Mouse (Mus musculus) MEL (cell line): ENCODE measurements at regions not wholly inside any gene's neighbourhood (a gene's known extent, or its start where the extent isn't known, plus 50 kb on each side); places are given as distances from the start of the nearest gene placed in this dataset.

ENCODE experiments used
- CHD1 ChIP-seq: IDR thresholded peaks from 2 replicates; pipeline ENCODE4 v1.6.1; 2012; ENCODE audit warnings: low read depth, mild to moderate bottlenecking, inconsistent platforms, low read length, improper control_type of control experiment
- CTCF ChIP-seq, 3 experiments: IDR thresholded peaks in 2 of 3; conservative IDR thresholded peaks in 1 of 3; 2 replicates each; pipeline ENCODE4 v1.5.1; 2011 to 2012; ENCODE audit warnings: low read length in 3 of 3, low read depth in 2 of 3, mild to moderate bottlenecking in 2 of 3, improper control_type of control experiment in 1 of 3, inconsistent platforms in 1 of 3, mixed read lengths in 1 of 3, moderate library complexity in 1 of 3; ENCODE audit not compliant: control insufficient read depth in 1 of 3, insufficient read depth in 1 of 3, poor library complexity in 1 of 3, severe bottlenecking in 1 of 3
- GATA1 ChIP-seq: IDR thresholded peaks from 2 replicates; pipeline ENCODE4 v1.6.1; 2011; ENCODE audit warnings: low read depth, low read length, improper control_type of control experiment
- HCFC1 ChIP-seq: IDR thresholded peaks from 2 replicates; pipeline ENCODE4 v1.6.1; 2012; ENCODE audit warnings: low read depth, mild to moderate bottlenecking, inconsistent platforms, low read length, improper control_type of control experiment, moderate library complexity
- MAFK ChIP-seq: IDR thresholded peaks from 2 replicates; pipeline ENCODE4 v1.6.1; 2011; ENCODE audit warnings: low read depth, mild to moderate bottlenecking, low read length, improper control_type of control experiment, borderline replicate concordance
- MAX ChIP-seq: IDR thresholded peaks from 2 replicates; pipeline ENCODE4 v1.6.1; 2011; ENCODE audit warnings: low read length, improper control_type of control experiment
- POLR2A ChIP-seq, 2 experiments: IDR thresholded peaks; 2 replicates each; pipeline ENCODE4 v1.6.1; 2011 to 2012; ENCODE audit warnings: low read length in 2 of 2, mild to moderate bottlenecking in 2 of 2, control low read depth in 1 of 2, improper control_type of control experiment in 1 of 2, low read depth in 1 of 2, moderate library complexity in 1 of 2; ENCODE audit not compliant: control insufficient read depth in 1 of 2, insufficient read depth in 1 of 2, poor library complexity in 1 of 2
- POLR2AphosphoS2 ChIP-seq: IDR thresholded peaks from 2 replicates; pipeline ENCODE4 v1.6.1; 2011; ENCODE audit warnings: low read length, improper control_type of control experiment
- SMC3 ChIP-seq: IDR thresholded peaks from 2 replicates; pipeline ENCODE4 v1.6.1; 2011; ENCODE audit warnings: low read depth, low read length, improper control_type of control experiment
- TAL1 ChIP-seq: IDR thresholded peaks from 2 replicates; pipeline ENCODE4 v1.6.1; 2012; ENCODE audit warnings: mild to moderate bottlenecking, inconsistent platforms, low read length, moderate library complexity, mixed read lengths
- USF1 ChIP-seq: IDR thresholded peaks from 2 replicates; pipeline ENCODE4 v1.6.1; 2014; ENCODE audit warnings: low read depth, mild to moderate bottlenecking, inconsistent platforms, low read length, improper control_type of control experiment, moderate library complexity
- ZC3H11A ChIP-seq: IDR thresholded peaks from 2 replicates; pipeline ENCODE4 v1.6.1; 2012; ENCODE audit warnings: low read depth, mild to moderate bottlenecking, inconsistent platforms, low read length, improper control_type of control experiment

DNA sequence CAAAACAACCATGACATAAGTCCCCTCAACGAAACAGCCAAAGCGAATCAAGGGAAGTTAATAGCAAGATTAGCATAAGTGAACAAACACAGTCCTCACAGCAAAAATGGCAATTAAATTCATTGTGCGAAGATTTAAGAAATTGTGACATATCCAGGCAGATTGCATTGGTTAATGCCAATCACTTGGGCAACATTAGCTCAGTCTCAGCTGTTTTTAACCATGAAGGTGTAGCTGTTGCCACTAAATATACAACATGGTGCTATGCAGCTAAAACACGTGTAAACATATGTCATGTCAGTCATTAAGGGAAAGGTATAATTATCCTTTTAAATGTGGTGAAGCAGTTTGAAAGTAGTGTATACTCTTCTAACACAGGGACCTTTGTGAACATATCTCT, 482.8 kb upstream of the Tle4 start:
- no peak for TF ChIP-seq CHD1
- TF ChIP-seq CTCF (IDR thresholded peaks at IDR 0.05 in 2 of 3, conservative IDR thresholded peaks at IDR 0.05 in 1 of 3; ENCODE audit: control insufficient read depth in 1 of 3, insufficient read depth in 1 of 3, low read depth in 2 of 3, low read length in 3 of 3, poor library complexity in 1 of 3, severe bottlenecking in 1 of 3) = no peak
- no peak for TF ChIP-seq SMC3
- no peak for TF ChIP-seq POLR2AphosphoS2
- TF ChIP-seq MAX = no peak
- no peak for TF ChIP-seq POLR2A (IDR thresholded peaks at IDR 0.05; ENCODE audit: control insufficient read depth in 1 of 2, insufficient read depth in 1 of 2, low read depth in 1 of 2, low read length in 2 of 2, poor library complexity in 1 of 2)
- TF ChIP-seq USF1 = no peak
- TF ChIP-seq ZC3H11A = no peak
- TF ChIP-seq TAL1 = no peak
- no peak for TF ChIP-seq HCFC1
- no peak for TF ChIP-seq GATA1
- TF ChIP-seq MAFK = no peak
